18 mouse cellular contexts compared by ENCODE assay signal in the genomic region with DNA sequence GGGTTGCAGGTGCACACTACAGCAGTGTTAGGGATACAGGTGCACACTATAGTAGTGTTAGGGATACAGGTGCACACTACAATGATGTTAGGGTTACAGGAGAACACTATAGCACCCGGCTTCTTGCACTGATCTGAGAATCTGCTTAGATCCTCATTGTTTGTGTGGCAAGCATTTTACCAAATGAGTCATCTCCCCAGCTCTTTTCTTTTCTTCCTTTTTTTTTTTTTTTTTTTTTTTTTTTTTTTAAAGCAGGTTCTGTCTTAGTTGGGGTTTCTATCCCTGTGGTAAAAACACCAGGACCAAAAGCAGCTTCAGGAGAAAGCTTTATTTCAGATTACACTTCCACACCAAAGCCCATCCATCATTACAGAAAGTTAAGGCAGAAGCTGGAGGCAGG. TPM values are rescaled to one million over a fixed set of nuclear protein-coding genes. Genes with fewer than 3 reads are reported as not detected.
DNase-seq lines count a peak whose midpoint lies in the region; ATAC-seq and TF ChIP-seq lines count a peak whose summit lies in the region.
"Had no signal": no experiment of that assay in that cellular context is flagged by ENCODE, and none has a peak within 500 bp of the region (broad histone marks: within the 10 kb centered on the region; RNA-seq: fewer than 3 reads in every experiment).

No protein-coding gene starts in this region.

- dilution Hi-C loops in CH12.LX (cut with MboI; ENCODE audit: extremely low pct_ligation_motif_present, extremely low pct_unique_long_range_greater_than_20kb, low sequenced_read_pairs) = no loop called here

- peaks cover 7% of the 10 kb centered on the region for H3K27me3 ChIP-seq in megakaryocyte, embryonic 14.5 days (replicated peaks)
- H3K27me3 ChIP-seq in CH12.LX (replicated peaks) (peaks cover 8% of the 10 kb centered on the region), MEL (ENCODE audit: control insufficient read depth in 1 of 2, insufficient read depth in 2 of 2, low read length in 2 of 2) (no peaks in the 10 kb centered on the region)
- H3K27me3 ChIP-seq: embryonic facial prominence, embryonic 12.5 days; forebrain, embryonic 13.5 days; forebrain, embryonic 15.5 days had no signal

- H3K79me2 ChIP-seq in CH12.LX (replicated peaks; ENCODE audit: control insufficient read depth, extremely low read depth, insufficient read depth, poor library complexity, severe bottlenecking) = no peaks in the 10 kb centered on the region
- peaks cover 27% of the 10 kb centered on the region for H3K79me2 ChIP-seq in MEL (ENCODE audit: control insufficient read depth, insufficient read depth, low read length, poor library complexity)

- no peaks in the 10 kb centered on the region for H3K36me3 ChIP-seq in megakaryocyte, embryonic 14.5 days (replicated peaks; ENCODE audit: low read length)
- no peaks in the 10 kb centered on the region for H3K36me3 ChIP-seq in CH12.LX (replicated peaks in 1 of 2; ENCODE audit: control insufficient read depth in 1 of 2, insufficient read depth in 1 of 2, low read length in 1 of 2)
- peaks cover 0 to 33% of the 10 kb centered on the region in 2 experiments; a peak in 2 of 4 replicates for H3K36me3 ChIP-seq in MEL (ENCODE audit: control insufficient read depth in 1 of 2, insufficient read depth in 2 of 2, low read length in 2 of 2)
- H3K36me3 ChIP-seq: embryonic facial prominence, embryonic 10.5 days; embryonic facial prominence, embryonic 12.5 days; forebrain, embryonic 15.5 days had no signal

- TF ChIP-seq CTCF in CH12.LX (conservative IDR thresholded peaks at IDR 0.05 in 1 of 2, IDR thresholded peaks at IDR 0.05 in 1 of 2; ENCODE audit: low read depth in 2 of 2, low read length in 2 of 2) (no peak), MEL (IDR thresholded peaks at IDR 0.05 in 2 of 3, conservative IDR thresholded peaks at IDR 0.05 in 1 of 3; ENCODE audit: control insufficient read depth in 1 of 3, insufficient read depth in 1 of 3, low read depth in 2 of 3, low read length in 3 of 3, poor library complexity in 1 of 3, severe bottlenecking in 1 of 3) (no peak)

- no peak for TF ChIP-seq EP300 in CH12.LX (IDR thresholded peaks at IDR 0.05; ENCODE audit: low read length)
- TF ChIP-seq EP300 in MEL (IDR thresholded peaks at IDR 0.05; ENCODE audit: low read depth in 1 of 2, low read length in 2 of 2) = no peak

- no peak overlapping the region for H3K27ac ChIP-seq in CH12.LX (ENCODE audit: insufficient read depth, low read depth)
- H3K27ac ChIP-seq in MEL (ENCODE audit: control insufficient read depth, low read depth, low read length) = no peak overlapping the region
- H3K27ac ChIP-seq: embryonic facial prominence, embryonic 12.5 days; forebrain, embryonic 13.5 days; forebrain, embryonic 15.5 days had no signal

- in situ Hi-C loops in CH12.LX (cut with MboI; ENCODE audit: low pct_ligation_motif_present, low pct_unique_long_range_greater_than_20kb, low sequenced_read_pairs) = no loop called here

- H3K4me2 ChIP-seq in CH12.LX (ENCODE audit: insufficient read depth, low read depth, poor library complexity, severe bottlenecking) = no peak overlapping the region
- H3K4me2 ChIP-seq: embryonic facial prominence, embryonic 12.5 days; forebrain, embryonic 13.5 days; forebrain, embryonic 15.5 days had no signal

- H3K4me3 ChIP-seq in megakaryocyte, embryonic 14.5 days (replicated peaks) = peak overlapping the region; percentile 42
- H3K4me3 ChIP-seq in CH12.LX (replicated peaks in 1 of 3; ENCODE audit: low read depth in 2 of 3, low read length in 2 of 3, poor library complexity in 1 of 3) (no peak overlapping the region), MEL (ENCODE audit: control insufficient read depth in 1 of 2, insufficient read depth in 1 of 2, low read depth in 2 of 2, low read length in 2 of 2) (no peak overlapping the region)
- H3K4me3 ChIP-seq: embryonic facial prominence, embryonic 10.5 days; embryonic facial prominence, embryonic 12.5 days; forebrain, embryonic 13.5 days; forebrain, embryonic 15.5 days had no signal

- H3K4me1 ChIP-seq in megakaryocyte, embryonic 14.5 days = peaks cover 36% of the 10 kb centered on the region
- peaks cover 2 to 23% of the 10 kb centered on the region in 2 experiments; a peak in 3 of 4 replicates for H3K4me1 ChIP-seq in CH12.LX (ENCODE audit: control insufficient read depth in 1 of 2, insufficient read depth in 2 of 2)
- peaks cover 21 to 27% of the 10 kb centered on the region in 2 experiments for H3K4me1 ChIP-seq in MEL (ENCODE audit: control insufficient read depth in 1 of 2, insufficient read depth in 2 of 2, low read length in 2 of 2)

- no peak for TF ChIP-seq POLR2A in CH12.LX (IDR thresholded peaks at IDR 0.05; ENCODE audit: low read depth, low read length)
- TF ChIP-seq POLR2A in MEL (IDR thresholded peaks at IDR 0.05; ENCODE audit: control insufficient read depth in 1 of 2, insufficient read depth in 1 of 2, low read depth in 1 of 2, low read length in 2 of 2, poor library complexity in 1 of 2) = no peak

- DNase-seq in CH12.LX (ENCODE audit: extremely low read depth) = no peak
- DNase-seq in MEL (ENCODE audit: low read depth, low spot score) = peak; percentile 44
- no peak for DNase-seq in heart, adult 11 months
- no peak for DNase-seq in spleen, postnatal 4 days (ENCODE audit: low spot score in 2 of 2)
- DNase-seq: adrenal gland, adult 2 months; adrenal gland, postnatal 10 days; adrenal gland, postnatal 25 days; cerebellum, adult 11-12 months; cerebellum, adult 2 months; cerebellum, postnatal 10 days; cerebellum, postnatal 25 days; forebrain, postnatal 0 days had no signal

- no peak overlapping the region for H3K9ac ChIP-seq in CH12.LX (ENCODE audit: insufficient read depth, low read depth)
- no peak overlapping the region for H3K9ac ChIP-seq in MEL (ENCODE audit: control insufficient read depth, low read depth, low read length, poor library complexity, severe bottlenecking)
- H3K9ac ChIP-seq: embryonic facial prominence, embryonic 12.5 days; forebrain, embryonic 13.5 days; forebrain, embryonic 15.5 days; forebrain, postnatal 0 days had no signal

- no peak for TF ChIP-seq RAD21 in CH12.LX (IDR thresholded peaks at IDR 0.05; ENCODE audit: low read depth, low read length)
- no peak for TF ChIP-seq RAD21 in MEL (IDR thresholded peaks at IDR 0.05; ENCODE audit: low read depth, low read length)

- no peak for ATAC-seq in megakaryocyte, adult 5-6 weeks (ENCODE audit: poor library complexity, severe bottlenecking)
- ATAC-seq: forebrain, embryonic 13.5 days; forebrain, embryonic 15.5 days; forebrain, postnatal 0 days had no signal

- peaks cover 11% of the 10 kb centered on the region for H3K9me3 ChIP-seq in megakaryocyte, embryonic 14.5 days
- H3K9me3 ChIP-seq in CH12.LX (replicated peaks; ENCODE audit: low read length) = peaks cover 7% of the 10 kb centered on the region
- no peaks in the 10 kb centered on the region for H3K9me3 ChIP-seq in MEL (replicated peaks; ENCODE audit: insufficient read depth, low read length)
- H3K9me3 ChIP-seq: embryonic facial prominence, embryonic 12.5 days; forebrain, embryonic 13.5 days; forebrain, embryonic 15.5 days had no signal

TF ChIP-seq in CH12.LX, 34 proteins besides CTCF, POLR2A, EP300 and RAD21:
- TF ChIP-seq ZMIZ1 (IDR thresholded peaks at IDR 0.05; ENCODE audit: low read depth, low read length) (no peak), RCOR1 (conservative IDR thresholded peaks at IDR 0.05; ENCODE audit: low read depth, low read length) (no peak), E2F4 (IDR thresholded peaks at IDR 0.05; ENCODE audit: insufficient replicate concordance, low read depth, low read length) (no peak), ETS1 (conservative IDR thresholded peaks at IDR 0.05; ENCODE audit: low read depth, low read length) (no peak), ZNF384 (IDR thresholded peaks at IDR 0.05; ENCODE audit: low read depth, low read length) (peak; percentile 67), MYC (IDR thresholded peaks at IDR 0.05; ENCODE audit: low read depth, low read length) (no peak), USF2 (conservative IDR thresholded peaks at IDR 0.05; ENCODE audit: low read depth, low read length) (no peak)
TF ChIP-seq in CH12.LX: peak in this region for 1.

TF ChIP-seq in MEL, 35 proteins besides CTCF, POLR2A, EP300 and RAD21:
- TF ChIP-seq ZNF384 (IDR thresholded peaks at IDR 0.05; ENCODE audit: low read depth, low read length) (peak; percentile 96), JUND (IDR thresholded peaks at IDR 0.05; ENCODE audit: low read depth, low read length) (peak; percentile 75; the same call in 1 of the 2 replicates), TBP (IDR thresholded peaks at IDR 0.05; ENCODE audit: low read depth, low read length) (no peak)

RNA-seq across cellular contexts. Expression of gene Rab4a, which starts 2.1 kb away (rescaled TPM):
- polyA plus RNA-seq in megakaryocyte, embryonic 14.5 days (2012; ENCODE audit: insufficient read depth, low replicate concordance) = 6.3 TPM in 1 of 2 replicates, not detected in the other
- total RNA-seq in megakaryocyte, adult 5-6 weeks (2015) = 1.2 and 2.1 TPM in 2 replicates
- total RNA-seq in megakaryocyte, adult 5-6 weeks (2017) = 0.26 and 1.1 TPM in 2 replicates
- total RNA-seq in CH12.LX (2012; rRNA removed) (not detected in 2 replicates), CH12.LX (2014; rRNA removed) (not detected in 2 replicates), MEL (2012; rRNA removed) (22.2 and 23.1 TPM in 2 replicates)
- polyA plus RNA-seq in CH12.LX (2012; ENCODE audit: insufficient read length, low read depth) (0.18 TPM in 1 of 2 replicates, not detected in the other), MEL (2012; ENCODE audit: insufficient read depth in 1 of 2, insufficient read length in 2 of 2, low read depth in 1 of 2, low replicate concordance in 2 of 2, missing spikeins in 1 of 2) (10 to 100 TPM in 1 of 2 experiments, not detected in 1; 44.6 TPM)

RNA-seq across cellular contexts. Expression of gene Ccsap, which starts 56.4 kb away (rescaled TPM):
- 1.5 TPM in 1 of 2 replicates, not detected in the other for polyA plus RNA-seq in megakaryocyte, embryonic 14.5 days (2012; ENCODE audit: insufficient read depth, low replicate concordance)
- total RNA-seq in megakaryocyte, adult 5-6 weeks (2015) = 8.0 and 9.2 TPM in 2 replicates
- total RNA-seq in megakaryocyte, adult 5-6 weeks (2017) = 11.1 and 11.7 TPM in 2 replicates
- total RNA-seq in CH12.LX (2012; rRNA removed) (4.4 and 5.0 TPM in 2 replicates), CH12.LX (2014; rRNA removed) (4.2 and 5.4 TPM in 2 replicates), MEL (2012; rRNA removed) (6.7 and 7.0 TPM in 2 replicates)
- polyA plus RNA-seq in CH12.LX (2012; ENCODE audit: insufficient read length, low read depth) (5.2 and 6.2 TPM in 2 replicates), MEL (2012; ENCODE audit: insufficient read depth in 1 of 2, insufficient read length in 2 of 2, low read depth in 1 of 2, low replicate concordance in 2 of 2, missing spikeins in 1 of 2) (10 to 100 TPM in 1 of 2 experiments, not detected in 1; 12.1 TPM)
